Mouse (Mus musculus) kidney, embryonic 16.5 days (tissue): ENCODE results near the gene Hcfc1r1. TPM values are rescaled to one million over a fixed set of nuclear protein-coding genes. Genes with fewer than 3 reads are reported as not detected.

Experiments
- ATAC-seq: fragments of 200-750 bp; cut with Nextera tagmentation; 2 replicates; pipeline ENCODE4 v1.8.0; 2017; ENCODE audit warnings: moderate TSS enrichment; ENCODE audit not compliant: low FRiP score, low TSS enrichment
- H3K27ac ChIP-seq: fragments of 300-500 bp; sonication (generic); 2 replicates; pipeline ENCODE4 v1.5.1; 2014; ENCODE audit warnings: low read length
- H3K27me3 ChIP-seq: fragments of 300-500 bp; sonication (generic); 2 replicates; pipeline ENCODE4 v1.6.1; 2014; ENCODE audit warnings: low read length, control low read depth, mixed read lengths; ENCODE audit not compliant: insufficient read depth
- H3K36me3 ChIP-seq: fragments of 300-500 bp; sonication (generic); 2 replicates; pipeline ENCODE4 v1.6.1; 2014; ENCODE audit warnings: low read length, control low read depth, mixed read lengths; ENCODE audit not compliant: insufficient read depth
- H3K4me1 ChIP-seq: fragments of 300-500 bp; sonication (generic); 2 replicates; pipeline ENCODE4 v1.6.1; 2014; ENCODE audit warnings: low read length, control low read depth, mixed read lengths; ENCODE audit not compliant: insufficient read depth
- H3K4me2 ChIP-seq: fragments of 300-500 bp; sonication (generic); replicated peaks from 2 replicates; pipeline ENCODE4 v1.6.1; 2014; ENCODE audit warnings: low read depth, low read length
- H3K4me3 ChIP-seq: fragments of 300-500 bp; sonication (generic); 2 replicates; pipeline ENCODE4 v1.5.1; 2014; ENCODE audit warnings: mild to moderate bottlenecking, low read length
- H3K9ac ChIP-seq: fragments of 300-500 bp; sonication (generic); replicated peaks from 2 replicates; pipeline ENCODE4 v1.6.1; 2014; ENCODE audit warnings: low read length
- H3K9me3 ChIP-seq: fragments of 300-500 bp; sonication (generic); 2 replicates; pipeline ENCODE4 v1.6.1; 2016; ENCODE audit warnings: low read length, control low read depth
- WGBS: fragments of 180-500 bp; shearing (Covaris S2); extraction: QIAGEN DNeasy Blood & Tissue Kit; methylation state at CpG from one replicate; pipeline ENCODE4 v1.1.7; 2014; 5-methylcytosine and 5-hydroxymethylcytosine counted together
- polyA plus RNA-seq: library from polyadenylated mRNA; unstranded; fragments of >200 nt; fragmentation: Nextera tagmentation; extraction: Ambion mirVana; gene quantifications from 2 replicates; pipeline ENCODE4 v1.2.1, GENCODE M21; 2015

Hcfc1r1 gene
- polyA plus RNA-seq, 1 experiment from 2014 or later: 73.4 TPM

DNA sequence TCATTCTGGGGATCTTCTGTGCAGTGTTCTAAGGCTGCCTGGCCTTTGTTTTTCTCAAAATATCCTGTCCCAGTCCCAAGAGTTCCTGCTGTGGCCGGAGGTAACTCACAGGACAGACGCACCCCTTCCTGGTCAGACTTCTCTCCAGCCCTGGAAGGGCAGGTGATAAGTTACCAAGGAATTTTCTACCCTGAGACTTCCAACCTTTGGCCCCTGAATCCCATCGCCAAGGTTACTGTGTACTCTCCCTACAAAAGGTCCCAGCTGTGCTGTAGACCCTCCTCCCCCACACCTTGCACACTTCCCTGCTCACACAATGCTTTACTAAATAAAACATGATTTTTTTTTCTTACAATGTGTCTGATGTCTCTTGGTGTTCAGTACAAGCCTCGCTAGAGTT, 8.7 kb downstream of the Hcfc1r1 start:
- Histone ChIP-seq H3K9ac (peak overlapping the region; percentile 58), H3K9me3 (no peaks in the 10 kb centered on the region), H3K27me3 (peaks cover 41% of the 10 kb centered on the region), H3K36me3 (no peaks in the 10 kb centered on the region), H3K4me3 (peak overlapping the region; percentile 49), H3K27ac (peak overlapping the region; percentile 86), H3K4me2 (peak overlapping the region; percentile 56), H3K4me1 (peaks cover 37% of the 10 kb centered on the region)
- 28% methylated on average over 4 of the region's 4 CpGs for WGBS
- ATAC-seq: peak; percentile 14; the same call in 1 of the 2 replicates

DNA sequence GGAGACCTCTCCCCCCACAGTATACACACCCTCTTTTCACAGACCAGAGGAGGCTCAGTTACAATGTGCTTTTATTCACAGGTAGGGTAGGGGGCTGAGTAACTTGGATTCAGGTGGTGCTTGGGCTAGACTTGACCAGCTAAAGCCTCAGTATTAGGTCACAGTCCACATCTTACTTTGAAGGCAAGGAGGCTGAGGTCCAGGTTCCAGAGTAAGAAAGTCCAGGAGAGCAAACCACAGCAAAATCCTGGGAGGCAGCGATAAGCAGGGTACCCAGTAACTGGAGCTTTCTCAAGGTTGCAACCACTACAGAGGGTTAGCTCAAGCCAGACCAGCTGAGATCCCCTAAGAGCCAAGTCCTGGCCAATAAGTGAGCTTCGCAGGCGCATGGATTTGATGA, 9.1 kb downstream of the Hcfc1r1 start:
- H3K27ac ChIP-seq: peak overlapping the region; percentile 86
- peaks cover 41% of the 10 kb centered on the region for H3K27me3 ChIP-seq
- H3K9me3 ChIP-seq: no peaks in the 10 kb centered on the region
- WGBS: 52% methylated on average over 3 of the region's 3 CpGs
- no peak for ATAC-seq
- peaks cover 36% of the 10 kb centered on the region for H3K4me1 ChIP-seq
- peak overlapping the region; percentile 58 for H3K9ac ChIP-seq
- no peaks in the 10 kb centered on the region for H3K36me3 ChIP-seq
- peak overlapping the region; percentile 56 for H3K4me2 ChIP-seq
- H3K4me3 ChIP-seq: peak overlapping the region; percentile 49

DNA sequence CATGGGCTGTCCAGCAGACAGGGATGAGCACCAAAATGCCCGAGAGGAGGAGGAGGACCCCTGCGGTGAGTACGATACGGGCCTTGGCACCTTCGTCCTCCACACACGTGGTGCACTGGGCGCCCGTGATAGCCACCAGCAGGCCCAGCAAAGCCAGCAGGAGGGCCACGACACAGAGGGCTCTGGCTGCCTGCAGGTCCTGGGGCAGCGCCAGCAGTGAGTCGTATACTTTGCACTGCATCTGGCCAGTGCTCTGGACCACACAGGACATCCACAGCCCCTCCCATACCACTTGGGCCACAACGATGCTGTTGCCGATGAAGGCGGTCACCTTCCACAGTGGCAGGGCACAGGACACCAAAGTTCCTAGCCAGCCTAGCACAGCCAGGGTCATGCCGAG, 9.8 kb downstream of the Hcfc1r1 start:
- no peaks in the 10 kb centered on the region for H3K36me3 ChIP-seq
- H3K4me2 ChIP-seq: peak overlapping the region; percentile 56
- peaks cover 34% of the 10 kb centered on the region for H3K4me1 ChIP-seq
- H3K4me3 ChIP-seq: peak overlapping the region; percentile 49
- peak overlapping the region; percentile 58 for H3K9ac ChIP-seq
- no peaks in the 10 kb centered on the region for H3K9me3 ChIP-seq
- H3K27me3 ChIP-seq: peaks cover 41% of the 10 kb centered on the region
- 3% methylated on average over 15 of the region's 15 CpGs for WGBS
- ATAC-seq: peak; percentile 17
- H3K27ac ChIP-seq: peak overlapping the region; percentile 86

GRCm38 (mm10) chr17:23683856-23684672, 10.7 kb downstream of the Hcfc1r1 start, which contains the start of gene Cldn9:
Cldn9 (minus strand) TSS chr17:23684026.
- Histone ChIP-seq H3K27me3 (peaks cover 36% of the 10 kb centered on the region), H3K27ac (peak within 1 kb of the TSS; percentile 91), H3K9me3 (no peaks in the 10 kb centered on the region), H3K4me2 (peak within 1 kb of the TSS; percentile 56), H3K4me3 (peak within 1 kb of the TSS; percentile 49), H3K9ac (peak within 1 kb of the TSS; percentile 58), H3K4me1 (peaks cover 34% of the 10 kb centered on the region), H3K36me3 (no peaks in the 10 kb centered on the region)
- WGBS: 7% methylated on average over 15 of the region's 15 CpGs
- ATAC-seq: peak; percentile 92

- ATAC-seq: peak; percentile 36; the same call in 1 of the 2 replicates
- Histone ChIP-seq H3K4me2 (no peak overlapping the region), H3K4me1 (peaks cover 42% of the 10 kb centered on the region), H3K27me3 (peaks cover 2% of the 10 kb centered on the region; the same call in 1 of the 2 replicates), H3K9me3 (no peaks in the 10 kb centered on the region), H3K4me3 (no peak overlapping the region), H3K9ac (no peak overlapping the region), H3K27ac (peak overlapping the region; percentile 51; the same call in 1 of the 2 replicates), H3K36me3 (no peaks in the 10 kb centered on the region)
- WGBS: 68% methylated on average over 1 of the region's 1 CpGs
Observed at GRCm38 (mm10) chr17:23694491-23694890, 21.1 kb downstream of the Hcfc1r1 start.

DNA sequence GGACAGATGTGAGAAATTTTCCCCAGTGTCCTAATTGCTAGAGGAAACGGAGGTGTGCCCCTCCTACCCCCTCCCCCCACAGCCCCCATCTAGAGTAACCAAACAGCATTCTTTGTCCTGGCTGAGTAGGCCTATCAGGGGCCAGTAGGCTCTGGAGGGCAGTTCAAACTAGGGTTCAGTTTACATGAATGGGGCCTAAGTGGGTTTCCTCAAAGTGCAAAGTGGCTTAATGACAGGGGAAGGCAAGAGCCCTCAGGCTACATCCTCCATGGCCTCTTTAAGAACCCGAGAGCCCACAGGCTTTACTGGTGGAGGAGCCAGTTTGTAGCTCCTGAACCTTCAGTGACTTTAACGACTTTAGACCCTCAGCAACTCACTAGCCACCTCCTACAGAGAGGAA, 22.4 kb downstream of the Hcfc1r1 start:
- Histone ChIP-seq H3K9ac (no peak overlapping the region), H3K4me2 (no peak overlapping the region), H3K4me1 (peaks cover 42% of the 10 kb centered on the region), H3K9me3 (no peaks in the 10 kb centered on the region), H3K27ac (peak overlapping the region; percentile 81), H3K27me3 (peaks cover 8% of the 10 kb centered on the region; the same call in 1 of the 2 replicates), H3K36me3 (no peaks in the 10 kb centered on the region), H3K4me3 (no peak overlapping the region)
- ATAC-seq: peak; percentile 68
- 10% methylated on average over 3 of the region's 3 CpGs for WGBS

GRCm38 (mm10) chr17:23699131-23700077, 26.0 kb downstream of the Hcfc1r1 start:
- H3K4me3 ChIP-seq: peak overlapping the region; percentile 61
- peaks cover 34% of the 10 kb centered on the region for H3K4me1 ChIP-seq
- no peaks in the 10 kb centered on the region for H3K9me3 ChIP-seq
- peak; percentile 54 for ATAC-seq
- peaks cover 12% of the 10 kb centered on the region; the same call in 1 of the 2 replicates for H3K27me3 ChIP-seq
- WGBS: under 1% methylated on average over 55 of the region's 101 CpGs
- H3K9ac ChIP-seq: peak overlapping the region; percentile 76
- no peaks in the 10 kb centered on the region for H3K36me3 ChIP-seq
- peak overlapping the region; percentile 55; the same call in 1 of the 2 replicates for H3K27ac ChIP-seq
- H3K4me2 ChIP-seq: peak overlapping the region; percentile 99

DNA sequence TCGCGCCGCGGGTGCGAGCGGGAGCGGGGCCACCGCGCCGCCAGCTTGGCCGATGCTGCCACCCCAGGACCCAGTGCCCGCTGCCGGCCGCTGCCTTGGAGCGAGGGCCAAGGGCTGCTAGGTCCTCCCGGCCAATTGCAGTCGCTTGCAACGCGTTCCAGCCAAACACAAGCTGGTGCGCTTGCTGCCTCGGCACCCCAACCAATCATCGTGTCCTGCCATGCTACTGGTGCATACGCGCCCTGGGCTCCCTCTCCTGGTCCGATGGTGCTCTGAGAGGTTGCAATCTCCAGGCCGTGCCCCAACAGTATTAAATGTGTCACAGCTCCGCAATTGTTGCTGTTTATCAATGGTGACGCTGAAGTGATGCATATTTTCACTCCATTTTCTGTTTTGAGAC, 26.7 kb downstream of the Hcfc1r1 start:
- no peak overlapping the region for H3K27ac ChIP-seq

DNA sequence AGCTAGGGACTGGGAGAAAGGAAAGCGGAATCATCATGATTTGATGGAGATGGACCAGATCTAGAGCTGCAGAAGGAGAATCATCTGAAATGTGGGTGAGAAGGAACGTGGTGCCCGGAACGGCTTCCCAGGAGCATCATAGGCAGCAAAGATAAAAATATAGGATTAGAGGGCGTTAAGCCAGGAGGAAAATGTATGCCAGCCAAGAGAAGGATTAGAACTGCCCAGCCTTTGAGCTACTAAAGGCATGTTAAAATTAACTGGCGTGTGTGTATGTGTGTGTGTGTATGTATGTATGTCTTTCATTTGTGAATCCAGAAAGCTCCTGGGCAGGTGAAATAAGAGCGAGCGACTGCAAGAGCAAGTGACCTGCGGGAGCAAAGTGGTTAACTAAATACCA, 29.9 kb downstream of the Hcfc1r1 start:
- Histone ChIP-seq H3K4me3 (no peak overlapping the region), H3K9me3 (no peaks in the 10 kb centered on the region), H3K27ac (no peak overlapping the region), H3K9ac (no peak overlapping the region), H3K4me2 (no peak overlapping the region), H3K4me1 (peaks cover 12% of the 10 kb centered on the region), H3K36me3 (no peaks in the 10 kb centered on the region), H3K27me3 (peaks cover 12% of the 10 kb centered on the region; the same call in 1 of the 2 replicates)
- WGBS: 83% methylated on average over 9 of the region's 9 CpGs
- ATAC-seq: no peak

More for the DNA sequence above, 26.7 kb downstream of the Hcfc1r1 start:
- H3K4me2 ChIP-seq: peak overlapping the region; percentile 99
- H3K27me3 ChIP-seq: peaks cover 12% of the 10 kb centered on the region; the same call in 1 of the 2 replicates
- no peaks in the 10 kb centered on the region for H3K36me3 ChIP-seq
- peak overlapping the region; percentile 61 for H3K4me3 ChIP-seq
- peak; percentile 91 for ATAC-seq
- WGBS: 0% methylated on average over 28 of the region's 28 CpGs
- peaks cover 27% of the 10 kb centered on the region for H3K4me1 ChIP-seq
- H3K9ac ChIP-seq: peak overlapping the region; percentile 76
- H3K9me3 ChIP-seq: no peaks in the 10 kb centered on the region
